Mouse (Mus musculus) heart, adult 8-10 months (tissue): ENCODE data around the gene Accs. TPM values are rescaled to one million over a fixed set of nuclear protein-coding genes. Genes with fewer than 3 reads are reported as not detected.

Source experiments
- DNase-seq: peaks from one replicate; pipeline ENCODE4 v3.0.0; 2022; ENCODE audit warnings: low spot score
- total RNA-seq, 4 experiments: library from RNA; stranded (reverse); gene quantifications; 2 replicates each; pipeline ENCODE4 v1.2.4; 2022

Gene Accs
- total RNA-seq, 4 experiments from 2014 or later, result 4.1 to 9.5 (median 5.7) TPM

DNA sequence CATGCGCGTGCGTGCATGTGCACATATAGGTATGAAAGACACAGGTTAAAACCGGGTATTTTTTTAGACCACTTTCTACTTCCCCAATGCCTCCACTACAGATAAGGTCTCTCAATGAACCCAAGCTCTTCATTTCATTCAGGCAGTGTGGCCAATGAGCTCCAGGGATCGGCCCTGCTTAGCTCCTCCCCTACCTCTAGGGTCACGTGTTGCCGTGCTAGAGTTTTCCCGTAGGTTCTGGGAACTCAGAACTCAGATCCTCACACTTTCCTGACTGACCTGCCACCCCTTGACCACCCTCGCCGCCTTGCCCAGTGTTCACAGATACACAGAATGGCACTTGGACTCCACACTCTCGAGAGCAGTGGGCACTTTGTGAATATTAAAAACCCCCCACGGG, 9.1 kb upstream of the Accs start:
- no peak for DNase-seq

- DNase-seq, result no peak
These were observed 1.6 kb upstream of the Accs start for GRCm38 (mm10) chr2:93851303-93851702.

GRCm38 (mm10) chr2:93850317-93850944, 688 bp upstream of the Accs start:
- no peak for DNase-seq

- no peak for DNase-seq
These were observed 8.4 kb downstream of the Accs start for GRCm38 (mm10) chr2:93841349-93841748.

- no peak for DNase-seq
These were observed 9.6 kb downstream of the Accs start for GRCm38 (mm10) chr2:93840109-93840508.

DNA sequence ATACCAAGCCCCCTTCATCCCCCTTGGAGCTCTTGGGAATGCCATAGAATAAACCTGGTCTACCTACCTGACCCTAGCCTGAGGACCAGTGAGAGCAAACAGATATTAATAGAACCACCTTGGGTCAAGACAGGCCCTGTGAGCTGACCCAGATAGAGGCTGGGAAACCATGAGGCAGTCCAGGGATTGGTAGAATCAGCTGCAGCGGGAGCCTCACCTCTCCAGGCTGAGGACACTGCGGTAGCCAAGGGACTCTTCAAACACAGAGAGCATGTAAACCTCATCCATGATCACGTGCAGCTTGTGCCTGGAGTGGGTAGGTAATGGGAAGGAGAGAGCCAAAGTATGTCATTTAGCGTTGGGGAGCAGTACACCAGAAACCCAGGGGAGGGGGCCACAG, 10.8 kb downstream of the Accs start:
- DNase-seq, result no peak

- no peak for DNase-seq
These were observed 13.4 kb downstream of the Accs start for GRCm38 (mm10) chr2:93836232-93836785.

DNA sequence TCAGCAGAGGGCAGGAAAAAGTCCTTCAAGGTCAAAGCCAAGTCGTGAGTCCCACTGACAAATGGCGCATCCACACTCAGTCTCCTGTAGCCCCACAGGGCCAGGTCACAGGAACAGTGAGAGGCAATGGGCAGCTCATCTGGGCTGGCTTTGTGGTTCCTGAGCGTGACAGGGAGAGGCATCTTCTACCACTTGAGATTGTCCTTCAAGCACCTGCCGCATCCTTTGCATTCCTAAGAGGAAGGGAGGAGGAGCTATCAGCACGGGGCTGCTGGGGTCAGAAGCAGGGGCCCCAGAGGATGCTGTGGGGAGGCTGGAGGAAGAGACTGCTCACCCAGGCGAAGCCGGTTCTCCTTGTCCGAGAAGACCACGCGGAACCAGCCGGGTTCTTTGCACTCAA, 14.1 kb downstream of the Accs start:
- DNase-seq, result no peak

GRCm38 (mm10) chr2:93823519-93823918, 26.2 kb downstream of the Accs start:
- peak; percentile 87 for DNase-seq

DNA sequence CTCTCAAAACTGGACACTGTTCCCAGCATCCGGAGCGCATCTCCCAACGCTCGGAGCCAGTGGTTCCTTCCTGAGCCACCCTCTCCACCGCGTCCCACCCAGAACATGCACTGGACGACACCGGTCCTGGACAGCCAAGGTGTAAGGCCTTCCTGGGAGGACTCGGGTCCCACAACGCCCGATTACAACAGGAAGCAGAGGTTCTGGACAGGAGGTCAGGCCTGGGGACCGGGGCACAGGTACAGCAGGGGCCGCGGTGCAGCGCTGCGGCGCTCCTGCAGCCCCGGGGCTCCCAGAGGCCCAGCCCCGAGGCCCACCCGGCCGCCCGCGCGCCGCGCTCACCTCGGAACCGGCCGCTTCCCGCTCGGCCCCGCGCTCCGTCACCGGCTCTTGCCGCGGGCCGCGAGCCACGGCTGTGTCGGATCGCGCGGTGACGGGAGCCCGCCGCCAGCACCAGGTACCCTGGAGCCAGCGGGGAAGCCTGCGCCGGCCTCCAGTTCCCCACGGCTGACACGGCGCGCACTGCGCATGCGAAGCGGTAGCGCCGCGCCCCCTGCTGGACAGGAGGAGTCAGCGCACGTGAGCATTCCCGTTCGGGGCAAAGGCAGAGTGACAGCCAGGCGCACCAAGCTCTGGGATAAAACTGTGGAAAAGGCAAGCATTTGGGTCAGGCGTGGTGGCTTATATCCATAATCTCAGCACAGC, 27.5 kb downstream of the Accs start, which contains the start of gene Ext2:
Gene Ext2, minus strand, starts transcription at position 524 of the 705 bp plus-strand sequence.
- DNase-seq, result peak; percentile 90

DNA sequence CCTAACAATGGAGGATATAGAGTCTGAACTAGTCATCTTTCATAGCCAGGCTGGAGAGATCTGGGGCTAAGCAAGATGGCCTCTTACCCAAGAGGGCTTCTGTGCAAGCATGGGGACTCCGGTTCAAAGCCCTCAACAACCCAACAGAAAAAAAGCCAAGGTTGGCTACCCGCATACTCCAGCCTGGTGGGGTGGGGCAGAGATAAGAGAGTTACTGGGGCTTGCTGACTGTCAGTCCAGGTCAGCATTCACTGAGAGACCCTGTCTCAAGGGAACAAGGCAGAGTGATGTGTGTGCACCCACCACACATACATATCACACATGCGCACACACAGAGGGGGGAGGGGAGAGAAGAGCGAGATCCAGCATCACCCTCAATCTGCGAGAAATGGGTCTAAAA, 32.0 kb downstream of the Accs start:
- DNase-seq, result no peak

- DNase-seq, result no peak
These were observed 36.4 kb downstream of the Accs start for GRCm38 (mm10) chr2:93813343-93813742.

GRCm38 (mm10) chr2:93811812-93812211, 37.9 kb downstream of the Accs start:
- DNase-seq, result peak; percentile 20

DNA sequence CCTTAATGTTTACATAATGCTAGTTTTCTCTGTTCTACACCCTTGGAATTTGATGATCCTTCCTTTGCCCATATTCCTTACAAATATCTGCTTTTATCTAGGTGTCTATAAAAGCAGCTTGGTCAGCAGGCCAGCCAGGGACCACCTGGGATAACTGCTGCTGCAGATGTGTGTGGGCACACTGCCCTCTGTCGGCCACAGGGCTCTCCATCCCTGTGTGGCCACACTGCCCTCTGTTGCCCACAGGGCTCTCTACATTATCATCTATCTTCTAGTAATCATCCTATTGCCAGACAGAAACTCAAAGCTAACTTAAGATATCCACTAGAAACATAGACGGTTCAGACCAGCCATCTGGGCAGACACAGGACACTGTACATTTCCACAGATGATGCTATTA, 39.8 kb downstream of the Accs start:
- DNase-seq, result no peak

GRCm38 (mm10) chr2:93808071-93808470, 41.7 kb downstream of the Accs start:
- no peak for DNase-seq

DNA sequence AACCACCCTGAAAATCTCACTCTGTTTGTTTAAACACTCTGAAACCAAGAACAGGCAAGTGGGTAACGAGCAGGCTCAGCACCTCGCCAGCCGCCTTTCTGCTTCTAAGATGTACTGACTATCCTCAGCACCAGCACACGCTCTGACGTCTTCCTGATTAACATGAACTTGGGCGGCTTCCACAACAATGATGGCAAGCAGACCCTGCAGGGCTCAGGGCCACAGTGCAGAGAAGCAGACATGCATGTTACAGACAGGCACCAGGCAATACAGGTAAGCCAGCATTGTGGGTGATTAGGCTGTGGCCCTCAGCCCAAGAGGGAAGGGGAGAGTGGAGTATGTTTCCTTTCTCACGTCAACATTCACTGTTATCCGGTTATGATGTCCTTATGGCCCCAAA, 42.3 kb downstream of the Accs start:
- no peak for DNase-seq

DNA sequence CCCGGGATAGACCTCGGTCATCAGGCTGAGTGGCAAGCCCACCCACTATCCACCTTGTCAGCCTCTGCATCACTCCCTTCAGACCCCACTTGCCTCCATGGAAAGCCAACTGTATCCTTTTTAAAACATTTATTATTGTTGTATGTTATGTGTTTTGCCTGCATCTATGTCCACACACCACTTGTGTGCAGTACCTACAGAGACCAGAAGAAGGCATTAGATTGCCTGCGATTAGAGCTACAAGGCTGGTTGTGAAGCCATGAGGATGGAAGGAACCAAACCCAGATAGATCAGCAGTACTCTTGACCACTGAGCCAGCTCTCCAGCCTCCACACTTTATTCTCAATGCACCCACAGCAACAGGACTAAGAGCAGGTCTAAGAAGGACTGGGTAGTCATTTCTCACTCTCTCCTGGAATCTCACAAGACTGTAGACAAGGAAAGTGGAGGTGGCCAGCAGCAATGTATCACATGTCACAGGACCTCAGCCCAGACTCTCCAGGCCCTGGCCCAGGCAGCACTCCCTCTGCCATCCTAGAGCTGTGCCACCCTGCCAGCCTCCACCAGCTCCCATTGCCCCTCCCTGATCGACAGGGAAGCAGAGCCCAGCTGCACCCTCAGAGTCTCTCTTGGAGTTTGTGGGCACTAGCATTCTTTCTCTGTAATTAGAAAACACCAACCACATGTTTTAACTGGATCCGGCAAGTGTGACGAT, 43.1 kb downstream of the Accs start:
- DNase-seq, result no peak

DNA sequence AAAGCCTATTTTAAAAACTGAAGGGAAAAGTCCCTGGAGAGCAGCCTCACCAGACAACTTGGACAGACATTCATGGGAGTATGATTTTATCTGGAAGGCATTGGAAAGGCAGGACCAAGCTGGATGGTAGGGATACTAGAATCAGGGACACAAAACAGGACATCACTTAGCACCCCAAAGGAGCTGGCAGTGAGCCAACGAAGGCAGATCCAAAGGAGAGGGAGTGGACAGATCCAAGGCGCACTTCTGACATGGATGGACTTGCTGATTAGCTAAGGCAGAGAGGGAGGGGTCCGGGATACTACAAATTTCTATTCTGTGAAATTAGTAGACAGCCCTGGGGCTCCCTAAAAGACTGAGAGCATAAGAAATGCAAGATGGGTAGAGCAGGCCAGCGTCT, 44.2 kb downstream of the Accs start:
- no peak for DNase-seq

DNA sequence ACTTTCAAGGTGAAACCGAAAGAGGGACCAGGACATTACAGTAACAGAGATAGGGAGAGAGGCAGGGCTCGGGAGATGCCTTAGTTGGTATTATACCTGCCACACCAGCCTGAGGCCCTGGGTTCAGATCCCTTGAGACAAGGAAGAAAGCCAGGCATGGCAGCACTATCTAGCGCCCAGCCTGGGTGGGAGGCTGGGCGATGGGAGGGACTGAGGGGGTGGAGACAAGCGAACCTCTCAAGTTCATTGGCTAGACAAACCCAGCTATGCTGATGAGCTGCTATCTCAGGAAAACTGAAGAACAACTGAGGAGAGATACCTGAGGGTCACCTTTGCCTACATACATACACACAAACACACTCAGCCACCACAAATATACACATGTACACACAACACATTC, 44.7 kb downstream of the Accs start:
- no peak for DNase-seq

DNA sequence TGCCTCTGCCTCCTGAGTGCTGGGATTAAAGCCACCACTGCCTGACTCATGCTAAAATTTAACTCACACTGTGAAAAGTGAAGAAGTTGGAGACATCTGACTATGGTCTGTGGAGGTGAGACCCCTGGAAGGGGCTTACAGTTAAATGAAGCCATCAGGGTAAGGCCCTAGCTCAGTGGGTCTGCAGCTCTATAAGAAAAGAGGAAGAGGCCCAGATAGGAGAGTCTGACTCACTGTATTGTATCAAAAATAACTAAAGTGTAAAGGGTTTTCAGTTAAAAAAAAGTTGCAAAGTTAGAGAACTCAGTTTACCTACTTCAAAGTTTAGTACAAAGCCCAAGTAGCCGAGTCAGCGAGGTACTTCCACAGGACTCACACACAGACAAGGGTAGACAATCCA, 46.8 kb downstream of the Accs start:
- DNase-seq, result no peak

GRCm38 (mm10) chr2:93801097-93801496, 48.6 kb downstream of the Accs start:
- no peak for DNase-seq

- DNase-seq, result no peak
These were observed 52.5 kb downstream of the Accs start for GRCm38 (mm10) chr2:93797162-93797795.
